Mouse (Mus musculus) forebrain, embryonic 14.5 days (tissue): ENCODE measurements at regions not wholly inside any gene's neighbourhood (a gene's known extent, or its start where the extent isn't known, plus 50 kb on each side); places are given as distances from the start of the nearest gene placed in this dataset.

Source experiments
- ATAC-seq: fragments of 200-750 bp; cut with Nextera tagmentation; 2 replicates; pipeline ENCODE4 v1.8.0; 2017; ENCODE audit warnings: mild to moderate bottlenecking, moderate library complexity
- DNase-seq: peaks from one replicate; pipeline ENCODE4 v3.0.0-alpha.2; 2015; ENCODE audit warnings: low spot score
- H3K27ac ChIP-seq: fragments of 300-500 bp; sonication (generic); 2 replicates; pipeline ENCODE4 v1.5.1; 2014; ENCODE audit warnings: low read depth, mild to moderate bottlenecking, control low read depth, low read length, moderate library complexity
- H3K27me3 ChIP-seq: fragments of 300-500 bp; sonication (generic); replicated peaks from 2 replicates; pipeline ENCODE4 v1.6.1; 2014; ENCODE audit warnings: low read length, control low read depth, mixed read lengths; ENCODE audit not compliant: control insufficient read depth, insufficient read depth
- H3K36me3 ChIP-seq: fragments of 300-500 bp; sonication (generic); 2 replicates; pipeline ENCODE4 v1.6.1; 2014; ENCODE audit warnings: low read length, control low read depth; ENCODE audit not compliant: control insufficient read depth, insufficient read depth
- H3K4me1 ChIP-seq: fragments of 300-500 bp; sonication (generic); 2 replicates; pipeline ENCODE4 v1.6.1; 2014; ENCODE audit warnings: antibody characterized with exemption, low read length, control low read depth; ENCODE audit not compliant: control insufficient read depth, insufficient read depth
- H3K4me2 ChIP-seq: fragments of 300-500 bp; sonication (generic); 2 replicates; pipeline ENCODE4 v1.6.1; 2014; ENCODE audit warnings: mild to moderate bottlenecking, control low read depth, low read length
- H3K4me3 ChIP-seq: fragments of 300-500 bp; sonication (generic); 2 replicates; pipeline ENCODE4 v1.5.1; 2014; ENCODE audit warnings: low read depth, low read length, control low read depth
- H3K9ac ChIP-seq: fragments of 300-500 bp; sonication (generic); 2 replicates; pipeline ENCODE4 v1.6.1; 2014; ENCODE audit warnings: mild to moderate bottlenecking, low read length, control low read depth, moderate library complexity
- H3K9me3 ChIP-seq: fragments of 300-500 bp; sonication (generic); replicated peaks from 2 replicates; pipeline ENCODE4 v1.6.1; 2016; ENCODE audit warnings: low read length, control low read depth, mixed read lengths; ENCODE audit not compliant: control insufficient read depth
- WGBS: fragments of 180-500 bp; shearing (Covaris S2); extraction: QIAGEN DNeasy Blood & Tissue Kit; methylation state at CpG from one replicate; pipeline ENCODE4 v1.1.7; 2014; 5-methylcytosine and 5-hydroxymethylcytosine counted together

DNA sequence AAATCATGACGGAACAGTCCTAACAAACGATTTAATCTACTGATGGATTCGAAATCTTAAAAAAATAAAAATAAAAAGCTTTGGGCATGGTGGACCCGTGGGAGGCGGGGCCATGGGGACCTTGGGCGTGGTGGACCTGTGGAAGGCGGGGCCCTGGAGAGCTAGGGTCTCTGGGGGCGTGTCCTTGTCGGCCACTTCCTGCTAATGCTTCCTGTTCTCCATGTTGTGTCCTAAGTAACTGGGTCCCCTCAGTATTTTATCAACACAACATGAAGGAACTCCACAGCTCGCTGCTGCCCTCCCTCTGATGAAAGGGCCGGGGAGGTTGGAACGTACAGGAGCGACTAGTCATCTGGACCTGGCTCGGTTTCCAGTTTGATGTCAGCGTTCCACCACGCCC lies 75.3 kb upstream of the Plekha5 start:
- ATAC-seq, result no peak

DNA sequence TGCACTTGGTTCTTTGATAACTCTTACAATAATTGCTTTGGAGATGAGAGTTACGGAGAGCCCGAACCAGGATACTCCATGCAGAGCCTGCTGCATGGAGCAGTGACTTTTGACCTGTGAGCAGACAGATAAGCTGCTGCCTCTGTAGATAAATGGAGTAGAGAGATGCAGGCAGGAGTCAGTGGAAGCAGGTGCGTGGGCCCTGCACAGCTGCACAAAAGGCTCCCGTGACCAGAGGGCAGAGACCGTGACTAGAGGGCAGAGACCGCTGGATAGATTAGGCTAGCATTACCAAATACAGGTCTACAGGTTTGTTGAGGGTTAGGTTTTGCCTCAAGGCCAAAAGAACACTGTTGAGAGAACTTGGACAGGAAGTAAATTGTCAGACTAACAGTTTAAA lies 76.9 kb upstream of the Plekha5 start:
- ATAC-seq (no peak), DNase-seq (no peak)
- Histone ChIP-seq H3K4me1 (no peaks in the 10 kb centered on the region), H3K27ac (no peak overlapping the region), H3K4me3 (no peak overlapping the region), H3K4me2 (no peak overlapping the region), H3K36me3 (no peaks in the 10 kb centered on the region), H3K9ac (no peak overlapping the region), H3K27me3 (no peaks in the 10 kb centered on the region), H3K9me3 (no peaks in the 10 kb centered on the region)
- 85% methylated on average over 6 of the region's 6 CpGs for WGBS

More for the DNA sequence above, 75.3 kb upstream of the Plekha5 start:
- 96% methylated on average over 16 of the region's 16 CpGs for WGBS
- Histone ChIP-seq H3K4me2 (no peak overlapping the region), H3K4me3 (no peak overlapping the region), H3K36me3 (no peaks in the 10 kb centered on the region), H3K27ac (no peak overlapping the region), H3K9me3 (no peaks in the 10 kb centered on the region), H3K27me3 (no peaks in the 10 kb centered on the region), H3K9ac (no peak overlapping the region), H3K4me1 (no peaks in the 10 kb centered on the region)
- no peak for DNase-seq

DNA sequence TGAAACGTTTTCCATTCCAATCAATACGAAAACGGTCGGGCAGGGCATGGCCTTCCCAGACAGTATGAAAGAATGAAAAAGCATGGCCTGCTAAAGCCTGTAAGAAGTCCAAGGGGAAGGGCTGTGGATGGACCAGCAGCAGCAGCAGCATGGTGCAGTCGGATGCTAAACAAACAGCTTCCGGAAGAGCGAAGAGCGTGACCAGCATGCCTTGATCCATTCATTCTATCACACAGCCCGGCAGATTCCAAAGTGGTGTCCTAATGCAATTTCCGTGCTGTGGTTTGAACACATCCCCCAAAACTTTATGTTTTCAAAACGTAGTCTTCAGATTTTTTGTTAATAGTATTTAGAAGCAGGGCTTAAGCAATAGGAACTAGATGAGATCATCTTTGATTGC lies 80.2 kb upstream of the Plekha5 start:
- WGBS, result 89% methylated on average over 11 of the region's 11 CpGs
- no peak overlapping the region for H3K4me2 ChIP-seq
- no peaks in the 10 kb centered on the region for H3K4me1 ChIP-seq
- no peak overlapping the region for H3K27ac ChIP-seq
- H3K9me3 ChIP-seq, result no peaks in the 10 kb centered on the region
- ATAC-seq (no peak), DNase-seq (no peak)
- H3K36me3 ChIP-seq, result no peaks in the 10 kb centered on the region
- H3K27me3 ChIP-seq, result no peaks in the 10 kb centered on the region
- H3K4me3 ChIP-seq, result no peak overlapping the region
- no peak overlapping the region for H3K9ac ChIP-seq

DNA sequence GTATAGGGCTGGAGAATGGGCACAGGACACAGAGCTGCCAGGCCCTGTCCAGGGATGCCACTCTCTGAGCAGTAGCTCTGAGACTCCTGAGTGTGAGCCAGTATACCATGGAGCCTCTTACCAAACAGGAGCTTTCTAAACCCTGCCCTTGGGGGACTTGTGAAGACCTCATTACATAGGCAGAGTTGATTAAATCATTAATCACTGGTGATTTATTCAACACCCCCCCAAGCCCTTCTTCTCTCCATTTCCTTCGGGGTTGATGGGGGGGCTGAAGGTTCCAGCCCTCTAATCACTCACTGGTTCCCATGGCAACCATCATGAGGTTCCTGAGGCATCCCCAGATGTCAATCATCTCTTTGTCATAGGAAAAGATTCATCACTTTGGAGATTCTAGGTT lies 81.0 kb upstream of the Plekha5 start:
- 10% methylated on average over 1 of the region's 1 CpGs for WGBS
- ATAC-seq, result 0 out of 2 replicates have a peak, but pooled peaks have one; percentile 27
- Histone ChIP-seq H3K9me3 (no peaks in the 10 kb centered on the region), H3K4me1 (peaks cover 1% of the 10 kb centered on the region; the same call in 1 of the 2 replicates), H3K27me3 (no peaks in the 10 kb centered on the region), H3K9ac (no peak overlapping the region), H3K4me3 (no peak overlapping the region), H3K4me2 (no peak overlapping the region), H3K36me3 (no peaks in the 10 kb centered on the region), H3K27ac (no peak overlapping the region)
- DNase-seq, result peak; percentile 46

DNA sequence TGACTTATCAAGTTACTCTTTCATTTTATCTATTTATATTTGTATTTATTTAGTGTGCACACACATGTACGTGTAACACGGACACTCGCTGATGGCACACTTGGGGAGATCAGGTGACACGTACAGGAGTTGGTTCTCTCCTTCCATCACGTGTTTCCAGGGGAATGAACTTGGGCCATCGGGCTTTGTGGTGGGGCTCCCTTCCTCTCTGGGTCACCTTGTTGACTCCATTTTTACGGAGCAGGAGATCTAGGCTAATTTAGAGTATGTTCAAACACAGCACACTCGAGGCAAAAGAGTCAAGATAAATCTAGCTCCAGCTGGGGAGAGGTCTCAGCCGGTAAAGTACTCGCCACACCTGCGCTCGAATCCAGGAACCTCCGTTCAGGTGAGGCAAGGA lies 84.1 kb upstream of the Plekha5 start:
- no peak overlapping the region for H3K4me2 ChIP-seq
- H3K27me3 ChIP-seq, result no peaks in the 10 kb centered on the region
- no peak overlapping the region for H3K27ac ChIP-seq
- peaks cover 9% of the 10 kb centered on the region for H3K4me1 ChIP-seq
- no peaks in the 10 kb centered on the region for H3K9me3 ChIP-seq
- no peak for ATAC-seq
- 84% methylated on average over 13 of the region's 13 CpGs for WGBS
- DNase-seq, result no peak
- no peak overlapping the region for H3K4me3 ChIP-seq
- no peak overlapping the region for H3K9ac ChIP-seq
- H3K36me3 ChIP-seq, result no peaks in the 10 kb centered on the region

DNA sequence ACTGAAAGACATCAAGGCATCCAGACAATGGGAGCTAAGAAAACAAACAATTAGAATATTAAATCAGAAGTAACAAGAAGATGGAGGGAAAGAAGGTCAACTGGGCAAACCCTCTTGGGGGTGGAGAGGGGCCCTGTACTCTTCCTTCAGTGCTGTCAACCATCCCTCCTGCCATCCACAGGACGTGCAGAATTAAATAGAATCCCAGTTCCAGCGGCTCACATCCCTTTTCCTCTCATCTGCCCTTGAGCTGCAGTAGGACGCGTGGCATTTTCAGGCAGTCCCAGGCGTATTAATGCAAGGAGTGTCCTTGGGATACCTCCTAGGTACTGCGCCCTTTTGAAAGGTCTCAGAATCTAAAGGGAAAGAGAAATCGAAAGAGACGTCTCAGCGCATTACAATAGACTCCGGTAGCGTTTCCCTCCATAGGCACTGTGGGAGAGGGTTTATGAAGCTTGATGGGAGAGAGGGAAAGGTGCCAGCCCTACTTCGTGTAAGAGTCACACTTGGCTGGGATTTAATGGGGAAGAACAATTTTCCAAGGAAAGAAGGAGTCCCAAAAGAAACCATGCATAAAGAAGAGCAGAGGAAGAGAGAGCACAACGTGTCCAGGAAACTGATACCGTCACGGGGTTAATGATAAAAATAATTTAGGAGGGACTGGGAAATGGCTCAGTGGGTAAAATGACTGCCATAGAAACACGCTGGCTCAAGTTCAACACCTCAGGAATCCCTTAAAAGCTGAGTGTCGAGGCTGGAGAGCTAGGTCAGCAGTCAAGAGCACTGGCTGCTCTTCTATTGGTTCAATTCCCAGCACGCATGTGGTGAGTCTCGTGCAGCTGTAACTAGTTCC lies 85.7 kb upstream of the Plekha5 start:
- ATAC-seq (peak; percentile 29; the same call in 1 of the 2 replicates), DNase-seq (peak; percentile 46)
- peak overlapping the region; percentile 43 for H3K4me2 ChIP-seq
- H3K4me1 ChIP-seq, result peaks cover 9% of the 10 kb centered on the region
- H3K9me3 ChIP-seq, result no peaks in the 10 kb centered on the region
- no peak overlapping the region for H3K27ac ChIP-seq
- no peaks in the 10 kb centered on the region for H3K27me3 ChIP-seq
- WGBS, result 15% methylated on average over 19 of the region's 19 CpGs
- no peaks in the 10 kb centered on the region for H3K36me3 ChIP-seq
- peak overlapping the region; percentile 9 for H3K4me3 ChIP-seq
- peak overlapping the region; percentile 29; the same call in 1 of the 2 replicates for H3K9ac ChIP-seq

DNA sequence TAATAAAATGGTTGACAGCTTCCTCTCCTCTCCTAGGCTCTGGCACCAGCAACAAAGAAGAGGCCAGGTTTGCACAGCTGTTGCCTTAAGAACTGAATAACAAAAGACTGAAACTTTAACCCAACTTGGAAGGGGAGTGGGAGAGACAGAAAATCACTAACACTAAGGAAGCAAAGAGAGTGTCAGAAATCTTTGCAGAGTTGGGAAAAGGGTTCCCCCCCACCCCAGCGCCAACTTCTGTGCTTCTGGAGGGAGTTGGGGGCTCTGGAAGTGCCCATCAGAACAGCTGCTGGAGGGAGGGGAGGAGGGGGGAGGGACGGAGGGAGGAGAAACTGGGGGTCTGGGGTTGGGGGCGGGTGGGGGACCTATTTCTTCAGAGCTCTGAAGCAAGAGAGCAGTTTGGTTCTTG lies 86.8 kb upstream of the Plekha5 start:
- 0% methylated on average over 3 of the region's 3 CpGs for WGBS
- Histone ChIP-seq H3K27ac (no peak overlapping the region), H3K27me3 (no peaks in the 10 kb centered on the region), H3K9me3 (no peaks in the 10 kb centered on the region), H3K36me3 (no peaks in the 10 kb centered on the region), H3K4me1 (peaks cover 9% of the 10 kb centered on the region), H3K4me3 (no peak overlapping the region), H3K4me2 (peak overlapping the region; percentile 43), H3K9ac (no peak overlapping the region)
- DNase-seq (peak; percentile 37), ATAC-seq (peak; percentile 52; the same call in 1 of the 2 replicates)

DNA sequence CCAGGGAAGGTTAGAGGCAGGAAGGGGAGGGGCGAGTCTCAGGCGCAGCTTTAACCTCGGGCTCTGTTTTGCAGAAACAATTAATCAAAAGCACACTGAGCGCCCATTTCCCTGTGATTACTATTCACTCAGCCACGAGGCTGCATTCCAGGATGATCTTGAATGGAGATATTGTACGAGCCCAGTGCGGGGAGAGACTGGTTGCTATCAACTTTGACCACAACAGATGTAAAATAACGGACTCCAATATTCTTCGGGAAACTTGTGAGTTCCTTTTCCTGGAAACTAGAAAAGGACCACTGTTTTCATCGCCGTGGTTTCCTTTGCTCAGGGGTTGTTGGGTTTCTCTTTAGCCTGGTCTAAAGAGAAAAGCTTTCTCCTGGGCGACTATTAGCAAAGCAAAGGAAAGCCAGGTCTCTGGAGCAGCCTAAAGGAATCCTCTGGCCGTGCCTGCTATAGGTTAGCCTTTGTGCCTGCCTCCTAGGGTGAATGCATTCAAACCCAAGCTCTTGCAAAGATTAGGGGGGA lies 87.4 kb upstream of the Plekha5 start:
- peak; percentile 64 for ATAC-seq
- Histone ChIP-seq H3K36me3 (no peaks in the 10 kb centered on the region), H3K9me3 (no peaks in the 10 kb centered on the region), H3K4me2 (peak overlapping the region; percentile 21), H3K9ac (no peak overlapping the region), H3K4me1 (peaks cover 9% of the 10 kb centered on the region), H3K27me3 (no peaks in the 10 kb centered on the region), H3K4me3 (no peak overlapping the region), H3K27ac (0 out of 2 replicates have a peak overlapping the region, but pooled peaks have one; percentile 23)
- WGBS, result under 1% methylated on average over 13 of the region's 13 CpGs
- peak; percentile 53 for DNase-seq

DNA sequence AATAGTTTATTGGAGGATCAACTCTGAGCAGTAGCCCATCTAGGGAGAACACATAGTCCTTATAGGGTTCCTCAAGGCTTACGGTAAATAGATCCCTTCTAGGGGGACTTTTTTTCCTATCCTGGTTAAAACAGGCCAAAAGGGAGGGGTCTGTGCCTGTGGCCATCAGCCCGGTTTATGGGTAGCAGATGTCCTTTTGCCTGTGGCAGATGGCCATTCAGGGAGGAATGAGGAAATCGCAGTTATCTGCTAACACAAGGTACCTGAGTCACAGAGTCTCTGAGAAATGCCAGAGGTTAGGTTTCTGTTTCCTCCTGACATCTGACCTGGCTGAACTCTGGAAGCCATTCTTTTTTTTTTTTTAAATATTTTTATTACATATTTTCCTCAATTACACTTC lies 90.5 kb upstream of the Plekha5 start:
- WGBS, result 77% methylated on average over 3 of the region's 3 CpGs
- Histone ChIP-seq H3K4me3 (no peak overlapping the region), H3K36me3 (no peaks in the 10 kb centered on the region), H3K9me3 (no peaks in the 10 kb centered on the region), H3K4me1 (peaks cover 9% of the 10 kb centered on the region), H3K27me3 (no peaks in the 10 kb centered on the region), H3K27ac (no peak overlapping the region), H3K4me2 (no peak overlapping the region), H3K9ac (no peak overlapping the region)
- no peak for ATAC-seq
- DNase-seq, result no peak
